Mouse (Mus musculus) MEL (cell line): ENCODE measurements around the gene Lrrc4c.

Experiments
- CTCF ChIP-seq, 3 experiments: IDR thresholded peaks in 2 of 3; conservative IDR thresholded peaks in 1 of 3; 2 replicates each; pipeline ENCODE4 v1.5.1; 2011 to 2012; ENCODE audit warnings: low read length in 3 of 3, low read depth in 2 of 3, mild to moderate bottlenecking in 2 of 3, improper control_type of control experiment in 1 of 3, inconsistent platforms in 1 of 3, mixed read lengths in 1 of 3, moderate library complexity in 1 of 3; ENCODE audit not compliant: control insufficient read depth in 1 of 3, insufficient read depth in 1 of 3, poor library complexity in 1 of 3, severe bottlenecking in 1 of 3
- EP300 ChIP-seq, 2 experiments: IDR thresholded peaks; 2 replicates each; pipeline ENCODE4 v1.6.1; 2011; ENCODE audit warnings: improper control_type of control experiment in 2 of 2, low read length in 2 of 2, low read depth in 1 of 2, mild to moderate bottlenecking in 1 of 2
- POLR2A ChIP-seq, 2 experiments: IDR thresholded peaks; 2 replicates each; pipeline ENCODE4 v1.6.1; 2011 to 2012; ENCODE audit warnings: low read length in 2 of 2, mild to moderate bottlenecking in 2 of 2, control low read depth in 1 of 2, improper control_type of control experiment in 1 of 2, low read depth in 1 of 2, moderate library complexity in 1 of 2; ENCODE audit not compliant: control insufficient read depth in 1 of 2, insufficient read depth in 1 of 2, poor library complexity in 1 of 2
- POLR2AphosphoS2 ChIP-seq: IDR thresholded peaks from 2 replicates; pipeline ENCODE4 v1.6.1; 2011; ENCODE audit warnings: low read length, improper control_type of control experiment
- RCOR1 ChIP-seq: IDR thresholded peaks from 2 replicates; pipeline ENCODE4 v1.6.1; 2012; ENCODE audit warnings: low read depth, mild to moderate bottlenecking, inconsistent platforms, low read length, improper control_type of control experiment

DNA sequence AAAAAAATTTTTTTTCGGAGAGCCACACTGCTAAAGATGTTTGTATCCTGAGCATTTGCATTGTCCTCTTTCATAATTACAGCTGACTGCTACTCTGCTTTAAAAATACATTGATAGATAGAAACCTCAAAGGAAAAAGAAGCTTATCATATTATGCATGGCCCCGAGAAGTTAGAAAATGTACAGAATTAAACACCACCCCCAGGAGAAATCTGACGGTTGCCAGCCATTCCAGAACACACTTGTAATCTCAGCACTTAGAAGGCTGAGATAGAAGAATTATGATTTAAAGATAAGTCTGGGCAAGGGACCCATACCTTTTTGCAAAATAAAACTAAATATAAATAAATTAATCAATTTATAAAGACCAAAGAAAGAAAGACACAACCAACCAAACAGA is 1268.4 kb downstream of the Lrrc4c start:
- no peak for TF ChIP-seq CTCF (IDR thresholded peaks at IDR 0.05 in 2 of 3, conservative IDR thresholded peaks at IDR 0.05 in 1 of 3; ENCODE audit: control insufficient read depth in 1 of 3, insufficient read depth in 1 of 3, low read depth in 2 of 3, low read length in 3 of 3, poor library complexity in 1 of 3, severe bottlenecking in 1 of 3)
- no peak for TF ChIP-seq RCOR1
- no peak for TF ChIP-seq EP300 (IDR thresholded peaks at IDR 0.05; ENCODE audit: low read depth in 1 of 2, low read length in 2 of 2)
- TF ChIP-seq POLR2A (IDR thresholded peaks at IDR 0.05; ENCODE audit: control insufficient read depth in 1 of 2, insufficient read depth in 1 of 2, low read depth in 1 of 2, low read length in 2 of 2, poor library complexity in 1 of 2): no peak
- TF ChIP-seq POLR2AphosphoS2: no peak
